Mouse (Mus musculus): ENCODE data around the gene Tnn.

Tnn gene

DNA sequence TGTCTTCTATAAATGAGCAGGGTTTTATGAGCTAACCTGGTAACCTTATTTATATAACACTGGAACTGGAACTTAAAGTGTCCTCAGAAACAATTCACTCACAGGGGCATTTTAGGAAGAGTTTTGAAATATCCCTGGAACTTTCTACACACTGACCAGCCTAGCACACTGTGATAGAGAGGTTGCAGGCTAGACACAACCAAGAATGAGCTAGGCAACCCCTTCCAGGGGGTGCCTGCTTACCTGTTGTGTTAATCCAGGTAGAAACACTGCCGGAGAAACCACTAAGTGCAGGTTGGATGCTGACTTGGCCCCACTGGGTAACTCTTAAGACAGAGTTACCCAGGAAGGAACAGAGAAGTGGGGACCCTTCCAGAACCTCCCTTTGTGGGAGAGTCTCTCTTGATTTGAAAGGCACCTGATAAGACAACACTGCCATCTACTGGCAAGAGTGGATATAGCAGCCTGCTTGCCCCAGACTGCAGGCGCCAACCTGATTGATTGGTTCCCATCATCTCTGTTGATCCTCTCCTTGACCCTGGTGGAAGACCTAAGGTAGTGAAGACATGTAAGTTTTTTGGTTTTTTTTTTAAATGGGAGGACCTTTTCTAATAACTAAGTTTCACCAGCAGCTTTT, 72.5 kb downstream of the Tnn start:
- peak; percentile 89 for DNase-seq (ENCODE audit: low read depth)

DNA sequence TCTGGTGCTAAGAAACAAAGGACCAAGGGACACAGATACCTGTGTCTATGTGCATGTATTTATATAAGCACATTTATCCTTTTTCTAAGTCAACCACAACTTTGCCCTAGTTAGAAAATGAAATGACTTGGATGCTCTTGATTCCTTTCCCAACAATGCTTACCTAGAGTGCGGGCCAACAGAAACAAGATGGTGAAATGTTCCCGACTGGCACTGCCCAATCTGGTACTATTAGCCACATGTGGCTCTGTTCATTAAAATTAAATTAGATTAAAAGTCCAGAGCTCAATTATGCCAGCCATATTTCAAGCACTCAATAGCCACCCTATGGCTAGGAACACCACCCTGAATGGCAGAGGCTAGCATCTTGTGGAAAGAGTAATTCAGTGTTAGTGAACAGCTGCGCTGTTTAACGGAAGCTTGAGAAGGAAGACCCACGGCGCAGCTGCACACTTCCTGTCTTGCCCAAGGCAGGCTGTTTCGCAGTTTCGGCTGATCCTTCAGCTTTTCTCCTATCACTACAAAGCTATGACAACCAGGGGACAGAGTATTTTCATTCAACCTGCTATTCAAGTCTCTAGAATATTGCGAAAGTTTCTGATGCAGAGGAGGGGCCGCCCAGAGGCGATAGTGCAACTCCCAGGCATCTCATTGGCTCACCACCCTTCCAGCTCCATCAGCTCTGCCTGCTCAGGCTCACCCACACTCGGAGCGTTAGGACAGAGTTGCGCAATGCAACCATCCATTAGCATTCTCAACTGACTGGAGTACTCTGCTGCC, 74.3 kb downstream of the Tnn start:
- peak; percentile 55 for DNase-seq (ENCODE audit: low read depth)

DNA sequence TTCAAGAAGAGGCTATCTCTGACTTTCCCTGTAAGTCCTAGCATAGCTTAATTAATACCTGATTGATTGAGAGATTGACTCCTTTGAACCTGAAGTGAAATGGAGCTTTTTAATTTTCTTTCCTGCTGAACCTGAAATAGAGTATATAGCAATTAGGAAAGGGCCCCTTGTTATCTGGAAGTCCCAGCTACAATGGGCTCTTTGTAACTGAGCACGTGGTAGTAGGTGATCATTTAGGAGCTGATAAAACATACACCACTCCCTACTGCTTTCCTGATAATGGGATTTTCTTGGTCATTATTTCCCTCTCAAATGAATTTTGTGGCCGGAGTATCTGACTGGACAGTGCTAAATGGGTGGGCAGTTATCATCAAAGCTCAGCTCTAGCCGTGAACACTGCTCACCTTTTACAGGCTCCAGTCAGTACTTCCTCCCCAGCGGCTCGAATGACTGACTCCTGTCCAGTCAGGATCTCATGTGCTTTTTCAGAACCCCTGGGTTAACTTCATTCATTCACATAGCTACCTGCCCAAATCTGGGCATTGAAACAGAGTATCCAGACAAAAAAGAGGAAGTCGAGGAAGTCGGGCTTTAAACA, 88.7 kb downstream of the Tnn start:
- no peak for DNase-seq (ENCODE audit: low read depth)

DNA sequence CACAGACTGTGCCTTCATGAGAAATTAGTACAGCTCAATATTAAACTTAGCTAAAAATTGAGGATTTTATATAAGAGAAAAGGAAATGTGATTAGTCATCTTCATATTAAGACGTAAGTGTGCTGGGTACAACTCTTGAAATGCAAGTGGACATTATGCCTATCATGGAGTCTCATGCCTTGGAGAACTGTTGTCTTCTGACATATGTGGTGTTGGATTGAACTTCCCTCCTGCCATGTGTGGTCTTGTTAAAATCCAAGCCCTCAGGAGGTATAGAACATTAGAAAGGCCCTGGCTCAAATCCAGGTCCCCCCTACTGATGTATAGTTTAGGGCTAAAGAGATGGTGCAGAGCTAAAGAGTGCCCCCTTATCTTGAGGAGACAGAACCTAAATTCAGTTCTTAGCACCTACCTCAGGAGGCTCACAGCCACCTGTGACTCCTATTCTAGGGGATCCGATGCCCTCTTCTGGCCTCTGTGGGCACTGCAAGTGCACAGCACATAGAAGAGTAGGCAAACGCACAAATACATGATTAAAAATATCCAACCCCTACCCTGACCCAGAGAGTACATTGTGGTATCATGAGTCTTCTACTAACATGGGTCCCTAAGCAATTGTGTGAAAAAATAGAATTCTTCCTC, 91.5 kb downstream of the Tnn start:
- DNase-seq (ENCODE audit: low read depth) = peak; percentile 82

DNA sequence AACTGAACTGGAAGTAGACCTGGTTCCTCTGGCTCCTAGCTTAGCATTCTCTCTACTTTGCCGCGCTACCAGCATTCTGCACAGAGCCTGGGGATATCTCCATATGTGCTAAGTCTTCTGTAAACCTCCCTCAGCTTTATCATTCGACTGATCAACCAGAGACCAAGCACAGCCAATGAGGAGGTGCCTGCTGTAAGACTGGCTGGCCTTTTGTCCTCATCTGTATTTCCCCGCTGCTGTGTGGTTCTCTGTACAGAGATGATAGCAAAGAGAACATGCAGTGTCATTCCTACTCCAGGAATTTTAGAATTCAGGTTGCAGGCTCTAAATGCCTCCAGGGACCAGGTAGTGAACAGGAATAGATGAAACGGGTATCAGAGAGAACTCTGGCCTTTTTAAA, 92.1 kb downstream of the Tnn start:
- DNase-seq (ENCODE audit: low read depth) = peak; percentile 48

DNA sequence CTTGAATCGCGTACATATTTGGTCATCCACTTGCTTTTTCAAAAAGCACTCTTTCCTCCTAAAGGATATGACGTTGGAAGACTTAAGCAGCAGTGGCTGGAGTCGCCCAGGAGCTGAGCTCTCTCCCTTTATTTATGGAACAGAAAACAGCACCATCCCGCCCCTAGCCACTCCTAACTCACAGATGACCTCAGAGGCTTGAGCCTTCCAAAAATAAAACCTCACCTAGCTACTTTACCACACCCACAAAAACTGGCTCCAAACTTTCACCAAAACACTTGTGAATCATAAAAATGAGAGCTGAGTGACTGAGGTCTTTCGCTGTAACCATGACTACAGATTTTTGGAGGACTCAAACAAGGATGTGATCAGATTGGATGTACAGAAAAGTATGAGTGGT, 92.8 kb downstream of the Tnn start:
- DNase-seq (ENCODE audit: low read depth) = peak; percentile 47

DNA sequence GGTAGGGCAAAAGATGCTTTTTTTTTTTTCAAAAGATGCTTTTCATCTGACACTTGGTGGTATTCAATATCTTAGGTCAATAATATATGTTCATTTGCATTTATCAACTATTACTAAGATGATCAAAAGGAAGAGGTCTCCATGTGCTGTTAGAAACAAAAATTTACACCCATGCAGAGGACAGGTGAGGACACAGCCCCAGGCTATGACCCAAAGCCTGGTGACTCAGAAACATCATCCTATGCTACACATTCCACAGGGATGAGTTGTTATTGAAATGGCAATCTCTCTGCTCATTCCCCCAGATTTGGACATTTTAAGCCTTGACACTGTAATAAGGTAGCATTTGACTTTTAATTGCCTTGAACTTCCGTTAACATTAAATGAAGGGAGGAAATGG, 93.5 kb downstream of the Tnn start:
- no peak for DNase-seq (ENCODE audit: low read depth)

DNA sequence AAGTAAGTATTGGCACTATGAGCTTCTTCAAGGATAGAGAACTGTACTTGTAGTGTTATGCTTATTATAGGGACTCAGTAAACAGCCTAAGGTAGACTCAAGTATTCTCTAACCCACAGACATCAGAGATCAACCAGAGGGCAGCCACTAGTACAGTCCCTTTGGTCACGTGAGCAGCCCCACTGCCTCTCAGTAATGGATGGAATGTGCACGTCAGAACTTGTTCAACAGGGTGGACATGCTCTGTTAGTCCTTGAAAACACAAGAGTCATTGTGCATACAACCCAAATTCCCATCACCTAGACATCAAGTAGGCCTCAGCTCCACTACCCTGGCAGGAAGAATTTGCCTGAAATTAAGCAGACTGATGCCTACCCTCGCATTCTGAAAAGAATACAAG, 95.7 kb downstream of the Tnn start:
- no peak for DNase-seq (ENCODE audit: low read depth)

DNA sequence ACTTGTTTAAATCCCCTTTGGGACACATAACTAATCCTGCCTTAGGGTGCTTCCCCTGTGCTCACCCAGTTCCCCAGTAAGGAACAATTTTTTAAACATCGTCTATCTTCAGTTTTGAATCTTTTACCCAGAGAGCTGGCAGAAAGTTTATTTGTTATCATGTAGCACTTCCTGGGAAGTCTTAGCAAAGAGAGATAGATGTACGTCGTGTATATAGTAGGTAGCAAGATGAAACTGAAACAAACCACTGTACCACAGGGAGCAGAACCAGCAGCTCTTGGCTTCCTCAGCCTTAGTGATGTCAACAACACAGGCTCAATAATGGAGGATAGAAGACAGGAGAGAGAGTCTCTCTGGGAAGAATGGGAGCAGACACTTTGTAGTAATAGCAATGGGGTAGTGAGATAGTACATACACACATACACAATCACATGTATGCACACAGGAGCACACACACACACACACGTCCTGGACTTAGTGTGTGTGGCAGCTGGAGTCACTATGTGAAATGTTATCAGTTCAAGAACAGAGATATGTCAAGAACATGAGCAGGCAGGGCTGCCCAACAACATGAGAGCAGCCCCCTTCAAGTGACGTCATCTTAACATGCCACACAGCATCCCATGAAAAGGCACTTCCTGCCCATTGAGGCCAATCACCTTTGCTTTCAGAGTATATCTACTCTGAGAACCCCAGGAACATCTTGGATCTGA, 98.9 kb downstream of the Tnn start:
- peak; percentile 88 for DNase-seq (ENCODE audit: low read depth)

DNA sequence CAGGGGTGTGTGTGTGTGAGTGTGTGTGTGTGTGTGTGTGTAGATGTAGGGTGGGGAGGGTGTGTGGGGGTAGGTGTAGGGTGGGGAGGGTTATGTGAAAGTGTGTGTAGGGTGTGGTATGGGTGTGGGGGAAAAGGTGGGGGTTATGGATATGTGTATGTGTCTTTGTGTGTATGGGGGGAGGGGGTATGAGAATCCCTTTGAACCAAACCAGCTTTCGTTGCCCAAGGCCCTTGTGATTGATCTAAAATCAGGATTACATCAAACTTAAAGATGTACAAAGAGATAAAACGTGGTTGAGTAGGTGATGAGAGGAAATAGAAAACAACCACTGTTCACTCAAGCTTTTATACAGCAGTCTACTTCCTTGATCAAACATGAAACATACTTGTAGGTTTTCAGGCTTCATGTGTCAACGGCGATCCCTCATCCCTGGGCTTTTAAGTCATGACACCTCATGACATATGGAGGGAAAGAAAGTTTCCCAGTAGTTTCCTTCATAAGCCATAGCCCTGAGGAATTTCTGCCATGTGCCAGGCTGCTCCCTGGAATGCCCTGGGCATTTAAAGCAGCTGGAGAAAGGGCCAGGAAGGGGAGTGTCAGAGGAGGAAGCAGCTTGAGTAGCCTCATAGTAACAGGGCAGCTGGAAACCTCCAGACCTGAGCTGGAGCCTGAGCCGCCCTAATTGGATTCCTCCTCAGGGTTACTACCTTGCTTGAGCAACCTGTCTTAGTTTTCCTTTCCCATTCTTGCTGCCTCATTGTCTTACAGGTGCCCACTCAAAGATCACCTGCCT, 99.7 kb downstream of the Tnn start:
- DNase-seq (ENCODE audit: low read depth) = peak; percentile 90

DNA sequence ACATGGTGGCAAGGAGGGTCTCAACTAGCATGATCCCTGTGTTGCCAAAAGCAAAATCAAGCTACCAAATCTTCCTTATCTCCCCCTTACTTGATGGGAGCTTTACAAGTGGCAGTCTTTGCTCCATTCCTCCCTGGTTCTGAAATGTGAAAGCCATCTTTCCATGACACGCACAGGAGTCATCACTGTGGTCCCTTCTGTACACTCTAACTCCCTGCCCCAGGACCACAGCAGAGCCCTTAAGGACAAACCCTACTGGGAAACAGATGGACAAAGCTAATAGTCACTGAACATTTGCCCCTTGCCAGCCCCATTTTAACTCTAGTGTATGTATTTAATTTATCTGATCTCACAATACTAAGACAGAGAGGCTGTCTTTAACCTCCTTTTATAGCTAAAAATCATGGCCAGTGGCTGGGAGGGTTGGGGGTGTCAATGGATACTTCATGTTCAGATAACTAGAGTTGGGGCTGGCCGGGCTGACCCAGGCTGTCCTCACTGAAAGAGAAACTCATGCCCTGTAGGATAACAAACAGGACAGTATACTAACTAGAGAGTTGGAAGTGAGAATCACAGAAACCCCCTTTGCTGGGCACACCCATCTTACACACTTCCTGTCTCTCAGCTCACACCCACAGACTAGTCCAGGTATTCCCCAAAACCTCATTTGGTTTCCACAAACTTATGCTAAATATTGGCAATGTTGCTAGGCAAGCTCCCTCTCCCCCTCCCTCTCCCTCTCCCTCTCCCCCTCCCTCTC, 100.6 kb downstream of the Tnn start:
- peak; percentile 92 for DNase-seq (ENCODE audit: low read depth)

DNA sequence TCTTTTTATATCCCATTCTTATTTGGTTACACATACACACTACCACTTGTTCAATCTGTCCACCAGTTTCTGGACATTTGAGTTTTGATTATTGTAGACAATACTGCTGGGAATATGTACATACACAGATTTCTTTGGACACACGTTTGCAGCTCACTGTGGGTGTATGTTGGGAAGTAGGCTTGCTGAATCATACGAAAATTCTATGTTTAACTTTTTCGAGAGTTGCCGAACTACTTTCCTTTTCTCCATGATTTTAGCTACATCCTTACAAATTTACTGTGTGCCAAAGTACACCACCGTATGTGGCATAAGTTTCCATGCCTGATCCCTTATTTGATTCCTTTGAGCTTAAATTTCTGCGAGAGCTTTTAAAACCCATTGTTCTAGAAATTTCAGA, 102.5 kb downstream of the Tnn start:
- no peak for DNase-seq (ENCODE audit: low read depth)

DNA sequence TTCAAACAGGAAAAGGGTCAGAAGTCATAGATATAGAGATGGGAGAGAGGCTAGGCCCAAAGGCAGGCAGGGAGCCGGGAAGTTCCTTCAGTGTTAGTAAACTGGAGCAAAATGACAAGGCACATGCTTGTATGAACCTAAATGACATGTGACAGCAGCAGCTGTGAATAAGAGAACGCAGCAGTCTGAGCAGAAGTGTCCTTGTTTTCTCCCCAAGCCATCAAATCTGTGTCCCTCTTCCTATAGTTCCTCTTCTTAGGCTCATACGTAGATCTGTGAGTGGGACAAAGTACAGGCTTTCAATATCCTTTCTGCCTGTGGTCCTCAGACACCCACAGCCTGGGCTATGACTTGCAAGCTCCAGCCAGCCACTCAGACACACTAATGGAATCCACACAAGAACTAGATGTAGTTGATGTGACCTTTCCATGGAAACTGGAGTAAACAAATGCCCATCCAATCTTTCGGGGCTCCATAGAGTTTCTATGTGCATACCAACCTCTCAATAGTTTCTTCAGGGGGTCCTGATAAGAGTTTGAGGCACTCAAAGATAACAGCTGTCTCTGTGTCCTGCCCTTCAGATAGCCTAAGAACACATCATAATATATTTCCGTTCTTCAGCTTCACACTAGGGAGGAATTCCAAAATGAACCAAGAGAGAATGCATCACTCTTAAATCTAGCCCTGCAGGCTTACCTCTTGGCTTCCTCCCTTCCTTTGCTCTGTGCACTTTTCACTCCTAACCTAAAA, 104.1 kb downstream of the Tnn start:
- DNase-seq (ENCODE audit: low read depth) = no peak

DNA sequence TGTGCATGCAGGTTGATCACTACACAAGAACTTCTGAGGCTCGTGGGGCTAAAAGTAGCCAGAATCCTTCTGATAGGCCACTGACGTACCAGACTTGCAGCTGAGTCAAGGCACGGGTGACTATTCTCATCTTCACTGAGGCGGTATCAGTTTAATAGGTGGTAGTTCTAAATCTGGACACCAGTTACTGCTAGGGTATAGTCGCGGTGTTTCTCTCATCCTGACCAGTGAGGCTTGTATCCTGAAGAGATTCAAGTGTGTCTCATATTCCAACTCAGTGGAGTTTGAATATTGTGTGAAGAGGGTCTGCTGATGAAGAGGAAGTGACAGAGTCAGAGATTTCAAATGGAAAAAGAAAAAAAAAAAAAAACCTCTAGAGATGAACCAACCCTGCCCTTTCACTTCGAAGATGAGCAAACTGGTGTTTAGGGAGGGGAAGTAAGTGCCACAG, 105.9 kb downstream of the Tnn start:
- DNase-seq (ENCODE audit: low read depth) = peak; percentile 80

DNA sequence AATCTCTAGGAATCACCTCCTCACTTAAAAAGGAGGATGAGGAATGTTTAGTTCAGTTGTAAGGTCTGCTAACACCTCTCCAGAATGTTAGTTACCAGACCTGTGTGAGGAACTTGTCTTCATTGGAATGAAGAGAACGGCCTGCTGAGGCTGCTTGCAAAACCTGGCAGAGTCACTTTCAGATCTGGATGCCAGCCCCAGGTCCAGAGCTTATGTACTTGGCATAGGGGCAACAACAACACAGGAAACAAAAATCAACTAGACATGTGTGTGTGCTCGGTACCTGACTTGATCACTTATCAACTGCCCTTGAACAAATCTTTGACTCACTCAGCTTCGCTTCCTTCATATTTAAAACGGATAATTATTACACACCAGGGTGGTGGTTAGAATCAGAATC, 106.6 kb downstream of the Tnn start:
- DNase-seq (ENCODE audit: low read depth) = peak; percentile 80

DNA sequence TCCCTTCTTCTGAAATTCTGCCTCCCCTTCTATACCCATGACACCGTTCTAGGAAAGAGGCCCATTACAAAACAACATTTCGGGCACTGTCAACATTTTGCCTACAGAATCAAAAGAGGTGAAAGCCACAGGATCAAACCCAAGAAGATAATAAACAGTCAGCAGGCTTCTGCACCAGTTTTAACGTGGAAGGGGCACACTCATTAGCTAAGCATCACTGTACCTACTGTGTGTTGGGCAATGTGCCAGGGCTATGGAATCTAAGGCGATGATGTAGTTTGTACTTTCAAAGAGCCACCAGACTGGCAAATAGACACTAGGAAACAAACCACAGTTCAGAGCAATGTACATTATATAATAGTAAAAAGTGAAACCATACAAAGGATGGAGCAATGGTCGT, 107.4 kb downstream of the Tnn start:
- DNase-seq (ENCODE audit: low read depth) = peak; percentile 85

DNA sequence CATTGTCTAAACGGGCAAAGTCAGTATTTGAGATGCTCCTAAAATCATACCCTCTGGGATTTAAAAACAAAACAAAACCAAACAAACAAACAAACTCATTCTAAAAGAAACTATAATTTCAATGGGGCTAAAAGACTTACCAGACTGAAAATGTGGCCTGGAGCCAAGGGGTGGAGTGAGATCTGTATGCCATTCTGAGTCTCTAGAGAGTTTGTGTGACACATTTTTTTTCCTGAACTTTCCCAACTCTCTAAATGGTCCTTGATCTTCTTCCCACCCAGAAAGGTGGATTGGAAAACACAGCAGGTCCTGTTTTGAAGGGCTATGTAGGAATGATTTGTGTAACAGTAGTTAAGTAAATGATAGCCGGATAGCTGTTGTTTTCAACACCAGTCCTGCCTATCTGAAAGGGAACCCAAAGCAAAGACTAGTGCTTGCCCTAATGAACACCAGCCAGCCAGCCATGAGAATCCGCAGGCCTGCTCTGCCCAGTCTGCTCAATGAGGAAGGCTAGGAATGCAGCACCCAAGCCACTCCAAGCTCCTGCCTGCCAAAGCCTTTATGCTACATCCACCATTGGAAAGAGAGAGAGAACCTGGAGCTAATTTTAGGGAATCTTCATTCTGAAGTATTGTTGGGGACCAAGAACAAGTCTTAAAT, 108.2 kb downstream of the Tnn start:
- DNase-seq (ENCODE audit: low read depth) = peak; percentile 75

DNA sequence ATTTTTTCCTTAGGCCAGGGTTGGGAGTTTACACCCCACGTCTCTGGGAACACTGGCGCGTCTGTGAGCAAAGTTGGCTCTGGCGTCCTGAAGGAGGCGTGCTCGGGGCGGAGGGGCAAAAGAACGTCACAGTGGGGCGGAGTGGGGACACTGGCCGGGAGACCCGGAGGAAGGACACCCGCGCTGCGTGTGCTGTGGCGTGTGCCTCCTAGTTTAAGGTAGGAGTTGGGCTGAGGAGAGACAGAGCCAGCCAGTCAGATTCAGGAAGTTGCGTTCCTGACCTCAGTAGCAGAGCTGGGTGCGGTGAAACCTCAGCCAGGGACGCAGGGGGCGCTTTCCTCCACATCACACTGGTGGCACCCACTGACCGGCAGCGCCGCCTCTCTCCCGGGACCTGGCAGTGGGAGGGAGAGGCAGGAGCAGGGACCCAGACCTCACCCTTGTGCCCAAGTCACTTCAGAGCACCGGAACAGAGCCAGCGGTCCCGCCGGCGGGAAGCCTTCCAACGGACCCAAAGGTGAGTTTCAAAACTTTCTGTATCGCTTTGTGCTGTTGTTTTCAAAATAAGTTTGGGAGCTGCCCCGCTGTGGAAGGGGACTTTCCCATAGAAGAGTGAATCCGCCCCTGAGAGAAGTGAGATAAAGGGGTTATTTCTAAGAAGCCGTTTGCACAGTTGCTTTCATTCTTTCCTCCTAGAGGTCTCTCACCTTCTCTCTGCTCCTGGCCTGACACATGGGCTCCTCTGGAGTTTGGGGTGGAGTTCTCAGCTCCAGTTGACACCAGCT, 109.0 kb downstream of the Tnn start, which contains the start of gene 4930523C07Rik:
4930523C07Rik (plus strand) TSS at position 146 of the 785 bp plus-strand sequence.
- DNase-seq (ENCODE audit: low read depth) = peak; percentile 94

All from induced T-regulatory cell, adult 2 months (primary cell).